Mouse (Mus musculus) MEL (cell line): ENCODE data around the gene Cela1. TPM values are rescaled to one million over a fixed set of nuclear protein-coding genes. Genes with fewer than 3 reads are reported as not detected.

Source experiments
- DNase-seq: peaks from one replicate; pipeline ENCODE4 v3.0.0; 2011; ENCODE audit warnings: low read depth, low spot score
- H3K27ac ChIP-seq: 2 replicates; pipeline ENCODE4 v1.5.1; 2012; ENCODE audit warnings: low read depth, mild to moderate bottlenecking, control low read depth, low read length, moderate library complexity; ENCODE audit not compliant: control insufficient read depth
- H3K27me3 ChIP-seq, 2 experiments: fragments of 150-350 bp in 1 of 2; sonication (generic) in 1 of 2; 2 replicates each; pipeline ENCODE4 v1.6.1; 2012; ENCODE audit warnings: low read length in 2 of 2, mild to moderate bottlenecking in 2 of 2, improper control_type of control experiment in 1 of 2, moderate library complexity in 1 of 2; ENCODE audit not compliant: insufficient read depth in 2 of 2, control insufficient read depth in 1 of 2
- H3K36me3 ChIP-seq, 2 experiments: 2 replicates each; pipeline ENCODE4 v1.6.1; 2012 to 2014; ENCODE audit warnings: low read length in 2 of 2, improper control_type of control experiment in 1 of 2, inconsistent platforms in 1 of 2, mild to moderate bottlenecking in 1 of 2; ENCODE audit not compliant: insufficient read depth in 2 of 2, control insufficient read depth in 1 of 2
- H3K4me1 ChIP-seq, 2 experiments: fragments of 150-350 bp in 1 of 2; sonication (generic) in 1 of 2; 2 replicates each; pipeline ENCODE4 v1.6.1; 2012; ENCODE audit warnings: low read length in 2 of 2, improper control_type of control experiment in 1 of 2, mild to moderate bottlenecking in 1 of 2; ENCODE audit not compliant: insufficient read depth in 2 of 2, control insufficient read depth in 1 of 2
- H3K4me3 ChIP-seq, 2 experiments: fragments of 150-350 bp in 1 of 2; sonication (generic) in 1 of 2; 2 replicates each; pipeline ENCODE4 v1.5.1; 2012; ENCODE audit warnings: low read depth in 2 of 2, low read length in 2 of 2, mild to moderate bottlenecking in 2 of 2, moderate library complexity in 2 of 2, control low read depth in 1 of 2, improper control_type of control experiment in 1 of 2; ENCODE audit not compliant: control insufficient read depth in 1 of 2, insufficient read depth in 1 of 2
- H3K79me2 ChIP-seq: 2 replicates; pipeline ENCODE4 v1.6.1; 2012; ENCODE audit warnings: mild to moderate bottlenecking, low read length, moderate library complexity; ENCODE audit not compliant: control insufficient read depth, poor library complexity, insufficient read depth
- H3K9ac ChIP-seq: 2 replicates; pipeline ENCODE4 v1.6.1; 2012; ENCODE audit warnings: low read depth, mild to moderate bottlenecking, control low read depth, low read length, moderate library complexity; ENCODE audit not compliant: control insufficient read depth, poor library complexity, severe bottlenecking
- H3K9me3 ChIP-seq: fragments of 150-350 bp; sonication (generic); replicated peaks from 2 replicates; pipeline ENCODE4 v1.6.1; 2012; ENCODE audit warnings: mild to moderate bottlenecking, low read length, improper control_type of control experiment, moderate library complexity; ENCODE audit not compliant: insufficient read depth
- BHLHE40 ChIP-seq: IDR thresholded peaks from 2 replicates; pipeline ENCODE4 v1.6.1; 2012; ENCODE audit warnings: low read depth, mild to moderate bottlenecking, inconsistent platforms, low read length, improper control_type of control experiment, borderline replicate concordance
- CHD1 ChIP-seq: IDR thresholded peaks from 2 replicates; pipeline ENCODE4 v1.6.1; 2012; ENCODE audit warnings: low read depth, mild to moderate bottlenecking, inconsistent platforms, low read length, improper control_type of control experiment
- CHD2 ChIP-seq: IDR thresholded peaks from 2 replicates; pipeline ENCODE4 v1.6.1; 2011; ENCODE audit warnings: low read length, improper control_type of control experiment
- CTCF ChIP-seq, 3 experiments: IDR thresholded peaks in 2 of 3; conservative IDR thresholded peaks in 1 of 3; 2 replicates each; pipeline ENCODE4 v1.5.1; 2011 to 2012; ENCODE audit warnings: low read length in 3 of 3, low read depth in 2 of 3, mild to moderate bottlenecking in 2 of 3, improper control_type of control experiment in 1 of 3, inconsistent platforms in 1 of 3, mixed read lengths in 1 of 3, moderate library complexity in 1 of 3; ENCODE audit not compliant: control insufficient read depth in 1 of 3, insufficient read depth in 1 of 3, poor library complexity in 1 of 3, severe bottlenecking in 1 of 3
- E2F4 ChIP-seq: IDR thresholded peaks from 2 replicates; pipeline ENCODE4 v1.6.1; 2011; ENCODE audit warnings: low read depth, low read length, improper control_type of control experiment, borderline replicate concordance
- ELF1 ChIP-seq: IDR thresholded peaks from 2 replicates; pipeline ENCODE4 v1.6.1; 2014; ENCODE audit warnings: low read depth, mild to moderate bottlenecking, inconsistent platforms, low read length, improper control_type of control experiment, moderate library complexity
- EP300 ChIP-seq, 2 experiments: IDR thresholded peaks; 2 replicates each; pipeline ENCODE4 v1.6.1; 2011; ENCODE audit warnings: improper control_type of control experiment in 2 of 2, low read length in 2 of 2, low read depth in 1 of 2, mild to moderate bottlenecking in 1 of 2
- ETS1 ChIP-seq: IDR thresholded peaks from 2 replicates; pipeline ENCODE4 v1.6.1; 2012; ENCODE audit warnings: low read depth, mild to moderate bottlenecking, inconsistent platforms, low read length, improper control_type of control experiment, moderate library complexity
- GABPA ChIP-seq: IDR thresholded peaks from 2 replicates; pipeline ENCODE4 v1.6.1; 2012; ENCODE audit warnings: low read depth, mild to moderate bottlenecking, inconsistent platforms, low read length, improper control_type of control experiment, moderate library complexity
- GATA1 ChIP-seq: IDR thresholded peaks from 2 replicates; pipeline ENCODE4 v1.6.1; 2011; ENCODE audit warnings: low read depth, low read length, improper control_type of control experiment
- HCFC1 ChIP-seq: IDR thresholded peaks from 2 replicates; pipeline ENCODE4 v1.6.1; 2012; ENCODE audit warnings: low read depth, mild to moderate bottlenecking, inconsistent platforms, low read length, improper control_type of control experiment, moderate library complexity
- JUND ChIP-seq: IDR thresholded peaks from 2 replicates; pipeline ENCODE4 v1.6.1; 2011; ENCODE audit warnings: low read depth, mild to moderate bottlenecking, improper control_type of control experiment, low read length
- KAT2A ChIP-seq: conservative IDR thresholded peaks from 2 replicates; pipeline ENCODE4 v1.6.1; 2012; ENCODE audit warnings: low read depth, low read length, improper control_type of control experiment, inconsistent platforms
- MAFK ChIP-seq: IDR thresholded peaks from 2 replicates; pipeline ENCODE4 v1.6.1; 2011; ENCODE audit warnings: low read depth, mild to moderate bottlenecking, low read length, improper control_type of control experiment, borderline replicate concordance
- MAX ChIP-seq: IDR thresholded peaks from 2 replicates; pipeline ENCODE4 v1.6.1; 2011; ENCODE audit warnings: low read length, improper control_type of control experiment
- MAZ ChIP-seq: IDR thresholded peaks from 2 replicates; pipeline ENCODE4 v1.6.1; 2012; ENCODE audit warnings: low read depth, mild to moderate bottlenecking, inconsistent platforms, low read length, improper control_type of control experiment
- MEF2A ChIP-seq: IDR thresholded peaks from 2 replicates; pipeline ENCODE4 v1.6.1; 2014; ENCODE audit warnings: low read depth, mild to moderate bottlenecking, inconsistent platforms, low read length, improper control_type of control experiment; ENCODE audit not compliant: poor library complexity, insufficient replicate concordance, severe bottlenecking; ENCODE audit errors: extremely low read depth
- MXI1 ChIP-seq: IDR thresholded peaks from 2 replicates; pipeline ENCODE4 v1.6.1; 2011; ENCODE audit warnings: mild to moderate bottlenecking, low read depth, low read length, improper control_type of control experiment
- MYB ChIP-seq: IDR thresholded peaks from 2 replicates; pipeline ENCODE4 v1.6.1; 2011; ENCODE audit warnings: mild to moderate bottlenecking, low read depth, low read length, improper control_type of control experiment
- MYC ChIP-seq: IDR thresholded peaks from 2 replicates; pipeline ENCODE4 v1.6.1; 2011; ENCODE audit warnings: low read depth, mild to moderate bottlenecking, low read length, improper control_type of control experiment, moderate library complexity
- NELFE ChIP-seq: IDR thresholded peaks from 2 replicates; pipeline ENCODE4 v1.6.1; 2011; ENCODE audit warnings: low read depth, low read length, improper control_type of control experiment
- NRF1 ChIP-seq: IDR thresholded peaks from 2 replicates; pipeline ENCODE4 v1.6.1; 2014; ENCODE audit warnings: low read depth, mild to moderate bottlenecking, inconsistent platforms, low read length, improper control_type of control experiment, moderate library complexity; ENCODE audit not compliant: poor library complexity, insufficient read depth, severe bottlenecking
- POLR2A ChIP-seq, 2 experiments: IDR thresholded peaks; 2 replicates each; pipeline ENCODE4 v1.6.1; 2011 to 2012; ENCODE audit warnings: low read length in 2 of 2, mild to moderate bottlenecking in 2 of 2, control low read depth in 1 of 2, improper control_type of control experiment in 1 of 2, low read depth in 1 of 2, moderate library complexity in 1 of 2; ENCODE audit not compliant: control insufficient read depth in 1 of 2, insufficient read depth in 1 of 2, poor library complexity in 1 of 2
- POLR2AphosphoS2 ChIP-seq: IDR thresholded peaks from 2 replicates; pipeline ENCODE4 v1.6.1; 2011; ENCODE audit warnings: low read length, improper control_type of control experiment
- RAD21 ChIP-seq: IDR thresholded peaks from 2 replicates; pipeline ENCODE4 v1.6.1; 2011; ENCODE audit warnings: mild to moderate bottlenecking, low read depth, low read length, improper control_type of control experiment
- RCOR1 ChIP-seq: IDR thresholded peaks from 2 replicates; pipeline ENCODE4 v1.6.1; 2012; ENCODE audit warnings: low read depth, mild to moderate bottlenecking, inconsistent platforms, low read length, improper control_type of control experiment
- SIN3A ChIP-seq: IDR thresholded peaks from 2 replicates; pipeline ENCODE4 v1.6.1; 2012; ENCODE audit warnings: low read length, improper control_type of control experiment, inconsistent platforms
- SMC3 ChIP-seq: IDR thresholded peaks from 2 replicates; pipeline ENCODE4 v1.6.1; 2011; ENCODE audit warnings: low read depth, low read length, improper control_type of control experiment
- TAL1 ChIP-seq: IDR thresholded peaks from 2 replicates; pipeline ENCODE4 v1.6.1; 2012; ENCODE audit warnings: mild to moderate bottlenecking, inconsistent platforms, low read length, moderate library complexity, mixed read lengths
- TCF12 ChIP-seq: IDR thresholded peaks from 2 replicates; pipeline ENCODE4 v1.6.1; 2014; ENCODE audit warnings: low read depth, mild to moderate bottlenecking, inconsistent platforms, low read length, improper control_type of control experiment, moderate library complexity
- UBTF ChIP-seq: IDR thresholded peaks from 2 replicates; pipeline ENCODE4 v1.6.1; 2012; ENCODE audit warnings: low read depth, mild to moderate bottlenecking, inconsistent platforms, low read length, improper control_type of control experiment, moderate library complexity, borderline replicate concordance; ENCODE audit not compliant: insufficient read depth
- USF1 ChIP-seq: IDR thresholded peaks from 2 replicates; pipeline ENCODE4 v1.6.1; 2014; ENCODE audit warnings: low read depth, mild to moderate bottlenecking, inconsistent platforms, low read length, improper control_type of control experiment, moderate library complexity
- USF2 ChIP-seq, 2 experiments: IDR thresholded peaks; 2 replicates each; pipeline ENCODE4 v1.6.1; 2011 to 2012; ENCODE audit warnings: improper control_type of control experiment in 2 of 2, low read length in 2 of 2, borderline replicate concordance in 1 of 2, inconsistent platforms in 1 of 2, low read depth in 1 of 2, mild to moderate bottlenecking in 1 of 2; ENCODE audit not compliant: insufficient read depth in 1 of 2
- ZC3H11A ChIP-seq: IDR thresholded peaks from 2 replicates; pipeline ENCODE4 v1.6.1; 2012; ENCODE audit warnings: low read depth, mild to moderate bottlenecking, inconsistent platforms, low read length, improper control_type of control experiment
- ZKSCAN1 ChIP-seq: IDR thresholded peaks from 2 replicates; pipeline ENCODE4 v1.6.1; 2012; ENCODE audit warnings: low read depth, mild to moderate bottlenecking, inconsistent platforms, low read length, improper control_type of control experiment, moderate library complexity
- ZMIZ1 ChIP-seq: IDR thresholded peaks from 2 replicates; pipeline ENCODE4 v1.6.1; 2012; ENCODE audit warnings: low read depth, mild to moderate bottlenecking, inconsistent platforms, low read length, improper control_type of control experiment, moderate library complexity
- ZNF384 ChIP-seq: IDR thresholded peaks from 2 replicates; pipeline ENCODE4 v1.6.1; 2012; ENCODE audit warnings: low read depth, mild to moderate bottlenecking, inconsistent platforms, low read length, improper control_type of control experiment
- polyA plus RNA-seq, 2 experiments: library from polyadenylated mRNA; stranded (reverse) in 1 of 2; unstranded in 1 of 2; fragments of >175 nt in 1 of 2; fragments of >200 nt in 1 of 2; gene quantifications; 2 replicates each; pipeline versions ENCODE4 v1.2.1 to v1.2.4; 2012; ENCODE audit warnings: low replicate concordance in 2 of 2, low read depth in 1 of 2; ENCODE audit not compliant: insufficient read length in 2 of 2, insufficient read depth in 1 of 2, missing spikeins in 1 of 2
- total RNA-seq: library from RNA; depleted of rRNA; stranded (reverse); fragments of 300-350 nt; gene quantifications from 2 replicates; pipeline ENCODE4 v1.2.3, GENCODE M21; 2012

The Cela1 gene
- total and polyA plus RNA-seq, 3 experiments = 51.4 to 60.3 TPM; not detected in 1

- Histone ChIP-seq H3K9ac (peak overlapping the region; percentile 77), H3K4me1 (peaks cover 23 to 35% of the 10 kb centered on the region in 2 experiments), H3K79me2 (peaks cover 6% of the 10 kb centered on the region), H3K27me3 (no peaks in the 10 kb centered on the region), H3K9me3 (no peaks in the 10 kb centered on the region), H3K36me3 (peaks cover 0 to 26% of the 10 kb centered on the region in 2 experiments; a peak in 2 of 4 replicates), H3K27ac (peak overlapping the region; percentile 92), H3K4me3 (peak overlapping the region; percentile 67 to 71)
- peak; percentile 89 for DNase-seq
- TF ChIP-seq EP300 (IDR thresholded peaks at IDR 0.05; ENCODE audit: low read depth in 1 of 2, low read length in 2 of 2) = peak; percentile 32 to 66; a peak in 3 of 4 replicates
- no peak for TF ChIP-seq TAL1
- TF ChIP-seq MXI1 = peak; percentile 69
- TF ChIP-seq ZMIZ1 = no peak
- no peak for TF ChIP-seq ZKSCAN1
- peak in 1 of 2 experiments; percentile 72; a peak in 1 of 4 replicates for TF ChIP-seq POLR2A (IDR thresholded peaks at IDR 0.05; ENCODE audit: control insufficient read depth in 1 of 2, insufficient read depth in 1 of 2, low read depth in 1 of 2, low read length in 2 of 2, poor library complexity in 1 of 2)
- TF ChIP-seq MAFK = no peak
- no peak for TF ChIP-seq JUND
- 0 out of 2 replicates have a peak, but pooled peaks have one; percentile 18 for TF ChIP-seq RCOR1
- TF ChIP-seq SIN3A = peak; percentile 76
- TF ChIP-seq E2F4 = no peak
- no peak; the same call in 1 of the 2 replicates for TF ChIP-seq CHD2
- TF ChIP-seq NRF1 = no peak
- no peak for TF ChIP-seq MYB
- no peak for TF ChIP-seq MEF2A
- no peak for TF ChIP-seq UBTF
- 0 out of 2 replicates have a peak, but pooled peaks have one; percentile 41 for TF ChIP-seq ELF1
- TF ChIP-seq SMC3 = no peak
- peak; percentile 35; the same call in 1 of the 2 replicates for TF ChIP-seq HCFC1
- TF ChIP-seq ZNF384 = 0 out of 2 replicates have a peak, but pooled peaks have one; percentile 15
- TF ChIP-seq TCF12 = peak; percentile 61; the same call in 1 of the 2 replicates
- no peak for TF ChIP-seq RAD21
- TF ChIP-seq GABPA = peak; percentile 20; the same call in 1 of the 2 replicates
- TF ChIP-seq MAZ = peak; percentile 64
- no peak for TF ChIP-seq KAT2A
- TF ChIP-seq POLR2AphosphoS2 = no peak
- TF ChIP-seq GATA1 = no peak
- TF ChIP-seq USF2 (IDR thresholded peaks at IDR 0.05; ENCODE audit: borderline replicate concordance in 1 of 2, insufficient read depth in 1 of 2, low read depth in 1 of 2, low read length in 2 of 2) = no peak
- 0 out of 2 replicates have a peak, but pooled peaks have one; percentile 25 for TF ChIP-seq USF1
- peak; percentile 78; the same call in 1 of the 2 replicates for TF ChIP-seq ETS1
- no peak for TF ChIP-seq ZC3H11A
- TF ChIP-seq CTCF (IDR thresholded peaks at IDR 0.05 in 2 of 3, conservative IDR thresholded peaks at IDR 0.05 in 1 of 3; ENCODE audit: control insufficient read depth in 1 of 3, insufficient read depth in 1 of 3, low read depth in 2 of 3, low read length in 3 of 3, poor library complexity in 1 of 3, severe bottlenecking in 1 of 3) = no peak
- TF ChIP-seq MAX = peak; percentile 77
- TF ChIP-seq BHLHE40 = no peak
- TF ChIP-seq NELFE = peak; percentile 68
- no peak for TF ChIP-seq CHD1
- peak; percentile 74; the same call in 1 of the 2 replicates for TF ChIP-seq MYC
Measured at GRCm38 (mm10) chr15:100686989-100687388, 732 bp downstream of the Cela1 start.
